Mouse (Mus musculus) right cerebral cortex, postnatal 14 days (tissue): ENCODE results near the gene Mapk8ip1.
A peak's percentile ranks its signal among the peaks of the same experiment; 100 is the strongest.
"Not testable (repeated sequence)": the region's sequence is repeated elsewhere in the genome, so short reads cannot be mapped to it uniquely, and the experiment has no call there.

Experiments used
- DNase-seq: peaks from one replicate; pipeline ENCODE4 v3.0.0; 2022

Gene Mapk8ip1

GRCm38 (mm10) chr2:92424462-92425308 lies 23.6 kb upstream of the Mapk8ip1 start:
- DNase-seq, result no peak

- peak; percentile 81 for DNase-seq
Observed at GRCm38 (mm10) chr2:92423702-92424461, 22.8 kb upstream of the Mapk8ip1 start.

- DNase-seq, result no peak
Observed at GRCm38 (mm10) chr2:92423156-92423555, 22.1 kb upstream of the Mapk8ip1 start.

- DNase-seq, result no peak
Observed at GRCm38 (mm10) chr2:92422388-92423135, 21.5 kb upstream of the Mapk8ip1 start.

- no peak for DNase-seq
Observed at GRCm38 (mm10) chr2:92421723-92422387, 20.8 kb upstream of the Mapk8ip1 start.

GRCm38 (mm10) chr2:92411705-92412104 lies 10.6 kb upstream of the Mapk8ip1 start:
- DNase-seq, result no peak

- no peak for DNase-seq
Observed at GRCm38 (mm10) chr2:92408309-92409045, 7.4 kb upstream of the Mapk8ip1 start.

GRCm38 (mm10) chr2:92405687-92406086 lies 4.6 kb upstream of the Mapk8ip1 start:
- no peak for DNase-seq

- no peak for DNase-seq
Observed at GRCm38 (mm10) chr2:92404737-92405136, 3.7 kb upstream of the Mapk8ip1 start.

GRCm38 (mm10) chr2:92403776-92404319 lies 2.8 kb upstream of the Mapk8ip1 start:
- DNase-seq, result no peak

GRCm38 (mm10) chr2:92402591-92403326 lies 1.7 kb upstream of the Mapk8ip1 start:
- no peak for DNase-seq

- DNase-seq, result no peak
Observed at GRCm38 (mm10) chr2:92400682-92401081, 381 bp downstream of the Mapk8ip1 start.

GRCm38 (mm10) chr2:92399877-92400276 lies 1.2 kb downstream of the Mapk8ip1 start:
- DNase-seq, result not testable (repeated sequence)

GRCm38 (mm10) chr2:92397436-92397835 lies 3.6 kb downstream of the Mapk8ip1 start:
- DNase-seq, result no peak

- no peak for DNase-seq
Observed at GRCm38 (mm10) chr2:92395535-92395934, 5.5 kb downstream of the Mapk8ip1 start.

GRCm38 (mm10) chr2:92392318-92393264 lies 8.5 kb downstream of the Mapk8ip1 start:
- DNase-seq, result no peak

- no peak for DNase-seq
Observed at GRCm38 (mm10) chr2:92391703-92392317, 9.3 kb downstream of the Mapk8ip1 start.

GRCm38 (mm10) chr2:92391116-92391515 lies 9.9 kb downstream of the Mapk8ip1 start:
- DNase-seq, result peak; percentile 40
